Mouse (Mus musculus): Measurements from ENCODE around the gene Gm15319. TPM values are rescaled to one million over a fixed set of nuclear protein-coding genes. Genes with fewer than 3 reads are reported as not detected.

Gm15319 gene
- not detected in 2 replicates for polyA plus RNA-seq (2015; fragmentation: Nextera tagmentation; extraction: Ambion mirVana)

GRCm38 (mm10) chr8:20363110-20363509 is at the start of gene Gm15319:
TSS of gene Gm15319 (minus strand) at chr8:20363210.

Measured in skeletal muscle tissue, postnatal 0 days (tissue).